Mouse (Mus musculus) bone marrow macrophage, adult 2 months (primary cell): ENCODE measurements at regions not wholly inside any gene's neighbourhood (a gene's known extent, or its start where the extent isn't known, plus 50 kb on each side); places are given as distances from the start of the nearest gene placed in this dataset.

Experiments
- CTCF ChIP-seq: IDR thresholded peaks from 2 replicates; pipeline ENCODE4 v1.5.1; 2012; ENCODE audit warnings: low read depth, mild to moderate bottlenecking, low read length, moderate library complexity
- POLR2A ChIP-seq: IDR thresholded peaks from 2 replicates; pipeline ENCODE4 v1.6.1; 2012; ENCODE audit warnings: mild to moderate bottlenecking, low read depth, low read length, borderline replicate concordance

DNA sequence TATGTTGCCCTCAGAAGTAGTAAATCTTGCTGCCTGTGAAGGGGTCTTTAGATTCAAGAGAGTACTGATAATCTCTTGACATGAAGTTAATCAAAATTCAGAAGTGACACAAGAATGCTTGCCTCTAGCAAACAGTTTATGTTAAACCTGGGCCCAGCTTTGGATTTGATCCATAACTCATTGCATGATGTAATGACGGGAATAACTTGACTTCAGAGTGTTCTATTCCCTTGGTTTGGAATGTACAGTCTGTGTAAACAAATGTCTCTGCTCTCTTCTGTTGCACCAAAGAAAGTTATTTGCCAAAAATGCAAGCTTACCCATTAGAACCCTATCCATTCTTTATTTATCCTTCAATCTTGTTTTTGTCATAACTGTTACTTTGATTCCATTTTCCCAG, 397.1 kb upstream of the Gpc5 start:
- TF ChIP-seq CTCF = no peak
- no peak for TF ChIP-seq POLR2A
